Mouse (Mus musculus): ENCODE measurements around the gene Gpnmb. TPM values are rescaled to one million over a fixed set of nuclear protein-coding genes. Genes with fewer than 3 reads are reported as not detected.

Gpnmb gene
- total RNA-seq (2018; cell fraction: chromatin; rRNA removed), result 1,000 to 10,000 TPM; 1,267 to 6,629 (median 3,617) TPM
- over 10,000 TPM in 5 of 26 experiments, 1,000 to 10,000 TPM in 21; 4,123 to 12,103 (median 7,089) TPM for total RNA-seq (2018; cell fraction: cytosol; rRNA removed)
- over 10,000 TPM in 11 of 26 experiments, 1,000 to 10,000 TPM in 15; 3,188 to 14,258 (median 7,841) TPM for total RNA-seq (2018; cell fraction: nucleus; rRNA removed)
- polyA plus RNA-seq (2018), result 10,016 to 46,211 TPM (median 10,775 TPM) in 3 replicates

- Histone ChIP-seq H3K36me3 (ENCODE audit: inconsistent target) (no peaks in the 10 kb centered on the region), H3K4me3 (ENCODE audit: inconsistent target) (peak within 1 kb of the TSS; percentile 81), H3K79me2 (ENCODE audit: inconsistent target) (peaks cover 85% of the 10 kb centered on the region), H3K27ac (peak within 1 kb of the TSS; percentile 99)
- 20% methylated on average over 28 of the region's 28 CpGs for WGBS (ENCODE audit: missing documents)
Observed at GRCm38 (mm10) chr6:49036275-49037267, at the start of gene Gpnmb. Gene Gpnmb, plus strand, starts transcription at chr6:49036546.

DNA sequence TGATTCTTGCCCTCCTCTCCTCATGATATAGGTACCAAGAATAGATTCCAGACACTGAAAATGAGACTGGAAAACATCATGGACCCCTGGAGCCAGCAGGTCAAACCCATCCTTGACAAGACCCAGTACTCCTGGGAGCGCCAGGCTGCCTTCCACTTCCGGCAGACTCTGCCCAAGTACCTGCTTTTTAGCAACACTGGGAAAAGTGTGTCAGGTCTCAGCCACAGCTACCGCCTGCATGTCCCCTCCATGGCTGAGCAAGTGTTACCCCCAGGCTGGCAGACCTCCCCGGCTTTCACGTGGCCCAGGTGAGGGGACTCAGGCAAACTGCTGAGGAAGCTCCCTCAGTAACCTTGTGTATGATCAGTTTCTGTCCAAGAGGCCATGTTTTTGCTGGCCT, 46.4 kb upstream of the Gpnmb start:
- H3K27ac ChIP-seq, result no peak overlapping the region
- no peaks in the 10 kb centered on the region for H3K79me2 ChIP-seq (ENCODE audit: inconsistent target)
- H3K4me3 ChIP-seq (ENCODE audit: inconsistent target), result no peak overlapping the region
- no peaks in the 10 kb centered on the region for H3K36me3 ChIP-seq (ENCODE audit: inconsistent target)
- WGBS (ENCODE audit: missing documents), result 99% methylated on average over 5 of the region's 5 CpGs

DNA sequence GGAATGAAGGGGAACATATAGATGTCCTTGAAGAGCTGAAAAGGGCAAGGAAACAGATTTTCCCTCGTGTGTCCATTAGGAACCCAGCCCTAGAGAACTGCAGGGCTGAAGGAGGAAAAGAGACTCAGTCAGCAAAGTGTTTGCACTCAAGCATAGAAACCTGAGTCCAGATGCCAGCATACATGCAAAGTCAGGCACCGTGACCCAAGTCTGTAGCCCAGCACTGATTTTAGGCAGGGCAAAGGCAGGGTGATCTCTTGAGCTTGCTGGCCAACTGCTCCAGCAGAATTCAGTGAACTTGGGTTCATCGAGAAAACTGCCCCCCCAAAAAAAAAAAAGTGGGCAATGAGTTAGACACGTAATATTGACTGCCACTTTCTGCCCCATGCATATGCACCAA, 44.4 kb upstream of the Gpnmb start:
- no peak overlapping the region for H3K27ac ChIP-seq
- no peaks in the 10 kb centered on the region for H3K79me2 ChIP-seq (ENCODE audit: inconsistent target)
- 81% methylated on average over 4 of the region's 4 CpGs for WGBS (ENCODE audit: missing documents)
- H3K36me3 ChIP-seq (ENCODE audit: inconsistent target), result no peaks in the 10 kb centered on the region
- no peak overlapping the region for H3K4me3 ChIP-seq (ENCODE audit: inconsistent target)

GRCm38 (mm10) chr6:48998186-48998585, 38.2 kb upstream of the Gpnmb start:
- Histone ChIP-seq H3K4me3 (ENCODE audit: inconsistent target) (no peak overlapping the region), H3K27ac (no peak overlapping the region), H3K79me2 (ENCODE audit: inconsistent target) (no peaks in the 10 kb centered on the region), H3K36me3 (ENCODE audit: inconsistent target) (no peaks in the 10 kb centered on the region)
- 89% methylated on average over 6 of the region's 6 CpGs for WGBS (ENCODE audit: missing documents)

DNA sequence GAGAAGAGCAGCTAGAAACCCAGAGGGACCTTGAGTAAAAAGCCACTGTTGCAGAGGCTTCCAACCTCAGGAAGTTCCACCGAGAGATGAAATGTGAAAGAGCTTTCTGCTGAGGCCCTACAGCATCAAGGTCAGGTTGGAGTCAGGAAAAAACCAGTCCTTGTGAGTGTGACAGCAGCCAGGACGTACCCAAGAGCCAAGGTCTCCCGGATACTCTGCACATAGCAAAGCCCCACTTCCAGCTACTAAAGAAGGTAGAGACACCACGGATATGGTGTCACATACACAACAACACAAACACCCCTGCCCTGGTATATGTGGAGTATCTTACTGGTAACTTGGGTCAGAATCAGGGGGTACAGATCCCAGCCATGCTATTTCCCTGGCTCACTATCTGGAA, 37.5 kb upstream of the Gpnmb start:
- no peaks in the 10 kb centered on the region for H3K36me3 ChIP-seq (ENCODE audit: inconsistent target)
- no peak overlapping the region for H3K27ac ChIP-seq
- no peaks in the 10 kb centered on the region for H3K79me2 ChIP-seq (ENCODE audit: inconsistent target)
- whole genome bisulfite sequencing (ENCODE audit: missing documents), result 87% methylated on average over 4 of the region's 4 CpGs
- no peak overlapping the region for H3K4me3 ChIP-seq (ENCODE audit: inconsistent target)

DNA sequence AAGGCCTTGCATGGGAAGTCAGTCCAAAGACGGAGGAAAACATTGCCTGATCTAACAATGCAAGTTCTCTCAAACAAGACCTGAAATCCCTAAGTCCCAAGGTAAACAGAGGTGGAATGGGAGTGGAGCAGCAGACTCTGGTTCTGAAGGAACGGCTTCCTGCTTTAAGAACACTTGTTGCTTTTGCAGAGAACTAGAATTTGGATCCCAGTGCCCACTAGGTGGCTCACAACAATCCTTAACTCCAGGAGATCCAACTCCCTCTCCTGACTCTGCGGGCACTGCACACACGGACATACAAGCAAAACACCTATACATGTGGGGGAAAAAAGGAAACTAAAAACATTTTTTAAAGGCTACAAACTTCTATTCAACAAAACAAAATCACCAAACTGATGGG, 33.0 kb upstream of the Gpnmb start:
- WGBS (ENCODE audit: missing documents), result 80% methylated on average over 4 of the region's 4 CpGs
- Histone ChIP-seq H3K79me2 (ENCODE audit: inconsistent target) (peaks cover 7% of the 10 kb centered on the region), H3K36me3 (ENCODE audit: inconsistent target) (no peaks in the 10 kb centered on the region), H3K4me3 (ENCODE audit: inconsistent target) (no peak overlapping the region), H3K27ac (no peak overlapping the region)

- Histone ChIP-seq H3K36me3 (ENCODE audit: inconsistent target) (no peaks in the 10 kb centered on the region), H3K27ac (peak overlapping the region; percentile 34), H3K4me3 (ENCODE audit: inconsistent target) (peak overlapping the region; percentile 7; the same call in 1 of the 2 replicates), H3K79me2 (ENCODE audit: inconsistent target) (peaks cover 29% of the 10 kb centered on the region)
- 1% methylated on average over 9 of the region's 9 CpGs for WGBS (ENCODE audit: missing documents)
Observed at GRCm38 (mm10) chr6:49007981-49008380, 28.4 kb upstream of the Gpnmb start.

DNA sequence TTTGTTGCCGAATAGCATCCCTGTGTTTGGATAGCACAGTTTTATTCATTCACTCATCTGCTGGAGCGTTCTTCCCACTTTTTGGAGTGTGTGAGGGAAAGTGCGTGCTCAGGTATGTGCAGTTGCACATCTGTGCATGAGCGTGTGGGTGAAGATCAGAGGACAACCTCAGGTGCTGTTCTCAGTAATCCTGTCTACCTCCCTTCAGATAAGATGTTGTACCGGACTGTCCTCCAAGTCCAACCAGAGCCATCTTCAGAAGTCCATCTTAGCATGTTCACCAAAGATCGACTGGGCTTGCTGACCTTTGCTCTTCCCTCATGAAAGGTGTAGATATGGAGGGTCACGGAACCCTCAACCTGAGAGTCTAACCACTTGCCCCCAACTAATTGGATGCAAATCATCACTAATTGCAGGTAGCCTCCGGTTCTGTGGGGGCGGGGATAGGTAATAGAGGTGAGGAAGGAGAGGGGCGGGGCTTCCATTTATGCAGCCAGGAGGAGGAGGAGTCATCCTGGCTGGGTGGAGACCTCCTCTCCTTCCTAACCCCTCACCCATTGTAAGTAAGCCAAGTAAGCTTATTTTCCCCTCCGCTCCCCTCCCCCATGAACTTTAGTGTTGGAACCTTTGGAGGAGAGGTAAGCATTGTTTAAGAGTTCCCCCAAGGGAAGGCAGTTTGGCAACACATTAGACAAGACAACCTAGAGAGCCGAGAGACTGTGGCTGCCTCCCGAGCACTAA, 27.8 kb upstream of the Gpnmb start:
- WGBS (ENCODE audit: missing documents), result 57% methylated on average over 11 of the region's 13 CpGs
- Histone ChIP-seq H3K4me3 (ENCODE audit: inconsistent target) (peak overlapping the region; percentile 7; the same call in 1 of the 2 replicates), H3K79me2 (ENCODE audit: inconsistent target) (peaks cover 29% of the 10 kb centered on the region), H3K36me3 (ENCODE audit: inconsistent target) (no peaks in the 10 kb centered on the region), H3K27ac (peak overlapping the region; percentile 34)

GRCm38 (mm10) chr6:49009161-49009555, 27.2 kb upstream of the Gpnmb start:
- H3K4me3 ChIP-seq (ENCODE audit: inconsistent target), result no peak overlapping the region
- 75% methylated on average over 6 of the region's 7 CpGs for whole genome bisulfite sequencing (ENCODE audit: missing documents)

DNA sequence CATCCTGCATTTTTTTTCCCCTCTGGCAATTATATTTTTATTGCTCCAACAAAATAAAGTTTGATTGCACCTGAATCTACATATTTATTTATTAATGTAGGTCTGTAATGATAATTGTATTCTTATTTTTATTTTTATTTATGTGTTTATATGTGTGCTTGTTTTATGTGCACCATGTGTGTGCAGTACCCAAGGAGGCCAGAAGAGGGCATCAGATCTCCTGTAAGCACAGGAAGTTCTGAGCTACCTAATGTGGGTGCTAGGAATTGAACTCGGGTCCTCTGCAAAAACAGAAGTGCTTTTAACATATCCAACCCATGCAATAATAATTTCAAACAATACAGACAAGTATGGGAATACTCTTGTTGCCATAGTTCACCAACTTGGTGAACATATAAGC, 26.7 kb upstream of the Gpnmb start:
- H3K36me3 ChIP-seq (ENCODE audit: inconsistent target), result no peaks in the 10 kb centered on the region
- 71% methylated on average over 1 of the region's 1 CpGs for WGBS (ENCODE audit: missing documents)
- no peak overlapping the region for H3K4me3 ChIP-seq (ENCODE audit: inconsistent target)
- peak overlapping the region; percentile 100 for H3K27ac ChIP-seq
- peaks cover 29% of the 10 kb centered on the region for H3K79me2 ChIP-seq (ENCODE audit: inconsistent target)

More at GRCm38 (mm10) chr6:49009161-49009555, 27.2 kb upstream of the Gpnmb start:
- Histone ChIP-seq H3K36me3 (ENCODE audit: inconsistent target) (no peaks in the 10 kb centered on the region), H3K27ac (peak overlapping the region; percentile 34; the same call in 1 of the 2 replicates), H3K79me2 (ENCODE audit: inconsistent target) (peaks cover 29% of the 10 kb centered on the region)

DNA sequence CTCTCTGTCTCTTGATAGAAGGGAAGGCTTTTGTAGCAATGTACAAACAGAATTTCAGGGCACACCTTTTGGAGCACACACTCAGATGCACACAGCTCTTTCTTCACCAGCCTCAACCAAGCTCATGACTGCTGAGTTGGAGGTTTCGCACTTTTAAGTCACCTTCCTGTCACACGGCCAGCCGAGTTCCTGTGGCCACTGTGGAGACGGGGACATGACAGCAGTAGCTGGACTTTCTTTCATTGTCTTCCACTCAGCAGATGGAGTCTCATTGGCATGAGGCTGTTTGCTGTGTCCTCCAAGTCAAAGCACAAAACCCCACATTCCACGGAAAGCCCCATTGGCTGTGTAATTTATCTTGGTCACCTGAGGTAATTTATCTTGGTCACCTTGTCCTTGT, 25.2 kb upstream of the Gpnmb start:
- no peak overlapping the region for H3K4me3 ChIP-seq (ENCODE audit: inconsistent target)
- no peaks in the 10 kb centered on the region for H3K36me3 ChIP-seq (ENCODE audit: inconsistent target)
- 29% methylated on average over 5 of the region's 5 CpGs for WGBS (ENCODE audit: missing documents)
- H3K27ac ChIP-seq, result peak overlapping the region; percentile 100
- H3K79me2 ChIP-seq (ENCODE audit: inconsistent target), result peaks cover 29% of the 10 kb centered on the region

DNA sequence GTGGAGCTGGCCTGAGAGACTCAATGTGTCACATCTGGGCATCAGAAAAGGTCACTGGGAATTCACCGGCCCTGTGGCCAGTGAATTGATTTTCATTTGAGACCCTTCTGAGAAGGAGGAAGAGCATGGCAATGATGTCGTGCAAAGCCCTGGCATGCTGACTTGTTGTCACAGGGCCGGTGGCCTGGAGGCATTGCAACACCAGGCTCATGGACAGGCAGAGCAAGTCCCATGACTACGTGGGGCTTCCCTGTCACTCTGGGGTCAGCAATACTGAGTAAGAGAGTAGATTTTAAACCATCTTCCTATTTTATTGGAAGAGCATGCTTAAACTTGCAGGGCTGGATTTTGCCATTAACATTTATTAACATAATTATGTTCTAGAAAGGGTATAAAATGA, 23.3 kb upstream of the Gpnmb start:
- Histone ChIP-seq H3K79me2 (ENCODE audit: inconsistent target) (peaks cover 26% of the 10 kb centered on the region), H3K36me3 (ENCODE audit: inconsistent target) (no peaks in the 10 kb centered on the region), H3K27ac (peak overlapping the region; percentile 100), H3K4me3 (ENCODE audit: inconsistent target) (no peak overlapping the region)
- WGBS (ENCODE audit: missing documents), result 8% methylated on average over 4 of the region's 4 CpGs

DNA sequence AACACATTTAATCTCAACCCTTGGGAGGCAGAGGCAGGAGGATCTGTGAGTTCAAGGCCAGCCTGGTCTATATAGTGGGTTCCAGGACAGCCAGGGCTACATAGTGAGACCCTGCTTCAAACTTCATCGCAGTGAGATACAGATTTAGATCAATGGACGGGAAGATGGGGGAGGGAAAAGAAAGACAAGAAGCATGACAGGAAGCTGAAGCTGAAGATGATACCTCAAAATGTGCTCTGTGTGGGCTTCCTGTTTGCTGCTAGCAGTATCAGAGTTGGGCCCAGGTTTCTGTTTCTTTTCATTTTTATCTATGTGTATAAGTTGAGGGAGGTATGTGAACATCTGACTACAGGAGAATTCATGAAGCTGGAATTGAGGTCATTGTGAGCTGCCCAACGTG, 22.9 kb upstream of the Gpnmb start:
- Histone ChIP-seq H3K79me2 (ENCODE audit: inconsistent target) (peaks cover 22% of the 10 kb centered on the region), H3K36me3 (ENCODE audit: inconsistent target) (no peaks in the 10 kb centered on the region), H3K4me3 (ENCODE audit: inconsistent target) (no peak overlapping the region), H3K27ac (peak overlapping the region; percentile 100)
- 48% methylated on average over 2 of the region's 3 CpGs for WGBS (ENCODE audit: missing documents)

- Histone ChIP-seq H3K27ac (peak overlapping the region; percentile 19), H3K79me2 (ENCODE audit: inconsistent target) (no peaks in the 10 kb centered on the region), H3K4me3 (ENCODE audit: inconsistent target) (no peak overlapping the region), H3K36me3 (ENCODE audit: inconsistent target) (no peaks in the 10 kb centered on the region)
- WGBS (ENCODE audit: missing documents), result 28% methylated on average over 12 of the region's 12 CpGs
Observed at GRCm38 (mm10) chr6:49017150-49017549, 19.2 kb upstream of the Gpnmb start.
